Mouse (Mus musculus) retina, embryonic 14.5 days (tissue): ENCODE measurements around the gene Ilkap.

Source experiments
- DNase-seq: peaks from one replicate; pipeline ENCODE4 v3.0.0-alpha.2; 2015; ENCODE audit warnings: low spot score

The Ilkap gene

DNA sequence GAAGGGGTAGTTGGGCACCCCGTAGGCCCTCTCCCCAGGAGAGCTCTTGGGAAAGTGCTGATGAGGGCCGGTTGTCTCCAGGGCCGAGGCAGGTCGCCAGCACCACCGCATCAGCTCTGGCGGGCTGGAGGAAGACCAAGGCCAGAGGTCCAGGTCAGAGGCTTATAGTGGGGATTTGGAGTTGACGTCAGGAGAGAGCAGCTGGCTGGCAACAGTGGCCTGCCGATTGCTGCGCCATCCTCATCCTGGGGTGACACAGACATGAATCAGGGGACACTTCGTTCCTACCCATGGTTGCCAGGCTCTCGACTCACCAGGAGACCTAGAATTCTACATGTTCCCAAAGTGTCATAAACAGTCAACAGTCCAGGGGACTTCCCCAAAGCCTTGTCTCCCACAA is 42.5 kb downstream of the Ilkap start:
- DNase-seq, result no peak

DNA sequence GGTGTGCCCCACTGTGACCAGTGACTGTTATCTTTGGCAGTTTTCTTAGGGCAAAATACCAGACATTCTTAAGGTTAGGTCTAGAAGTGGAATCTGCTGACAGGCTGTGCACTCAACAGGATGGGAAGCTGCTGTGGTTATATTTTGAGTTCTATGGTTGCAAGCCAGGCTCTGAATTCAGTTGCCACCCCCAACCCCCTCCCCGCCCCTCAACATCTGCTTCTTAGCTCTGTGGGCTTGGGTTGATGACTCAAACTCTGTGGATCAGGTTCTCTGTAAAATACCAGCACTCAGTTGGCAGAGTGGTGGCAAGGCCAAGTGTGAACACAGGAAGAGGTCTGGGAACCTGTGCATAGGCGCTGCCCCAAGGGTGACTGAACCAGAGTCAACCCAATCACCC is 46.3 kb downstream of the Ilkap start:
- no peak for DNase-seq

DNA sequence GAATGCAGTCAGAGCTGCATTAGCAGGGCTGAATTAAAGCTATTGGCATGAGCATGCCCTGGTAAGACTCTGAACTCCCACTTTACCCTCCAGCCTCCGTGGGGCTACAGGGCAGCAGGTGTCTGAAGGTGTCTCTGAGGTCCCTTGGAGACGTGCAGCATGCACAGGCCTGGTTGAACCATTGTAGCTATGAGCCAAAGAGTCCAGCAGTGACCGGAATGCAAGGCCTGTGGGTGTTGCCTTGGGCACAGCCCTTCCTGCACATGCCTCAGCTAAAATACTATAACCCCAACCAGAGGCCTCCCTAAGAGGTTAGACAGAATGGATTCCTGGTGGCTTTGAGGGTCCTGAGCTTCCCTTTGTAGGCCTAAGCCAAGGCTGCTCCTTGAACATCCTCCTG is 47.4 kb downstream of the Ilkap start:
- no peak for DNase-seq

DNA sequence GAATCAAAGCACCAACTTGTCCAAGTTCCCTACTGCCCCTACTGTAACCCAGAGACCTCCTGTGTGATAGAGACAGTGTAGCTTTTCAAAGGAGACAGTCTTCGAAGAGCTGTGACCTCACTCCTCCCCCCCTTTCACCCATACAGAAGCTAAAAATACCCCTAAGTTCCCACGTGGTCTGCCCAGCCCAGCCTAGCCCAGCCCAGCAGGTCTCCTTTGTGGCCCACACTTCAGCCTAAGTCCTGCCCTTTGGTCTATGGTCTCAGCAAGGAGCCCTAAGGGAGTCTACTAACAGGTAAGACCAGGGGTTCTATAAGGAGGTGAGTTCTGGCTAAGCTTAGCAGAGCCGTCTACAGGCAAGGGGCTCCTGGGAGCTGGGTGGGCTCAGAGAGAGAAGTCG is 47.8 kb downstream of the Ilkap start, which contains the start of gene Klhl30:
Klhl30 (plus strand) TSS at position 176 of the 400 bp plus-strand sequence.
- no peak for DNase-seq

DNA sequence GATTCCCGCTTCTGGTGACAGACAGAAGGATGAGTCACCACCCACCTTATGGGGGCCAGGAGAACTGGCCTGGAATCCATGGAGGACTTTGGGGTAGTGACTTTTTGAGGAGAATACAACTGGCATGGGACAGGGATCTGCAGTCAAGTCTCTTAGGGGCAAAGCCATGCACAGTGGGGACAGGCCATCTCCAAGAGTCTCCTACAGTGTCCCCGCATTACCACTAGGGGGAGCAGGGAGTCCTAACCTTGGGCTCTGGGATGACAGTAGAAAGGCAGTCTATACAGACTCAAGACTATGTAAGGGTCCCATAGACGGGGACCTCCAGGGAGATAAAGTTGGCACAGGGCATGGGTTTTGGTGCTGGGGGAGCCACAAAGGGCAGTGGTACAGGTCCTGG is 51.7 kb downstream of the Ilkap start:
- peak; percentile 87 for DNase-seq

DNA sequence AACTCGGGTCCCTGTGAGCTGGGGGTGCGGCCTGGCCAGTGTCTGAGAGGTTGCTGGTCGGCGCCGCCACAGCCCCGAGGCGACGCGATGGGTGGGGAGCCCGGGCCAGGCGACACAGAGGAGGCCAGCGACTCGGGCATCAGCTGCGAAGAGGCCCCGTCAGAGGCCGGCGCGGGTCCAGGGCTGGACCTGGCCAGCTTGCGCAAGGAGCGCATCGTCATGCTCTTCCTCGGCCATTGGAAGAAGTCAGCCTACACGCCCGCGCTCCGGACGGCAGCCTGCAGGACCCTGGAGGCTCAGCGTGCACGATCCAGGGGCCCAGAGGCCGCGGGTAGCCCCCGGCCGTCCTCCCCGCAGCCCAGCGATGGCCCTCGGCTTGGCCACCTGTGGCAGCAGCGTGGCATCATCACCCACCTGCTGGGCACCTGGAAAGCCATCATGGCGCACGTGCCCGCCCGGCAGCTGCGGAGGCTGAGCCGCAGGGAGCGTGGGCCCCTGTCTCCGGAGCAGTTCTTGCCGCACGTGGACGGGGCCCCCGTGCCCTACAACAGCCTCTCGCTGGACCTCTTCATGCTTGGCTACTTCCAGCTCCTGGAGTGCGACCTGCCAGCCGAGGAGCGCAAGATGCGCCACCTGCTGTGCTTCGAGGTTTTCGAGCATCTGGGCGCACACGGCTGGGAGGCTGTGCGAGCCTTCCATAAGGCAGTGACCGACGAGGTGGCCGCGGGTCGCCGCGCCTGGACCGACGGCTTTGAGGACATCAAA is 53.5 kb downstream of the Ilkap start:
- DNase-seq, result peak; percentile 40

DNA sequence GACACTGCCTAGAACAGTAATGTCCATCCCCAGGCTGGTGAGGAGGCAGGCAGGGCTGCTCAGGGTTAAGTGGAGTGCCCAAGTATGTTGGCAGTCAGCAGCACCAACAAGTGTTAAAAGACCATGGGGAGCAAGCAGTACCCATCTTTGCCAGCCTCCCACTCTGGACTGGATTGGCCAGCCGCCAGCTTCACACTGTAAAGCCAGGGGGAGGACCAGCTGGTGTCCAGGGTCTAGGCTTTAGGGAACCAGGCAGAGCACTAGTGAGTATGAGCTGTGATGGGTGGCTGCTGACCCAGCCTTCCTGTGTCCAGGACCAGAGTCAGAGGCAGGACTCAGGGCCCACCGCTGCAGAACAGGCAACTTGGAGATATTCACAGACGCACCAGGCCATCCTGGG is 54.6 kb downstream of the Ilkap start:
- DNase-seq, result no peak

DNA sequence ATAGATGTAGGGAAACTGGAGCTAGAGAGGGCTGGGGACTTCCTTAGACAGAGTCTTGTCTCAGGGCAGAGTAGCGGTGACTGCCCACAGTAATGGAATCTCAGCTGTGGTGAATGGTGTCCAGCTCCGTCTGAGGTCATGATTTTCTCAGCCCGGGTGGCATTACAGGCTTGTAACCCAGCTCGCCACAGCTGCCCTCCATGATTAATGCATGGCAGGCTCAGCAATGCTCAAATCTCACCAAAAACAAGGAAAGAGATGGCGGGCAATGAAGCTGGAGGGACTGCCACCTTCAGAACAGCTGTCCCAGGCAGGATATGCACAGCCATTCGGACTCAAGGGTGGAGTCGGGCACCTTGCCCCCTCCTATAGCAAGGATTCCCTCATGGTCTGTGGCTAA is 61.3 kb downstream of the Ilkap start:
- DNase-seq, result no peak

DNA sequence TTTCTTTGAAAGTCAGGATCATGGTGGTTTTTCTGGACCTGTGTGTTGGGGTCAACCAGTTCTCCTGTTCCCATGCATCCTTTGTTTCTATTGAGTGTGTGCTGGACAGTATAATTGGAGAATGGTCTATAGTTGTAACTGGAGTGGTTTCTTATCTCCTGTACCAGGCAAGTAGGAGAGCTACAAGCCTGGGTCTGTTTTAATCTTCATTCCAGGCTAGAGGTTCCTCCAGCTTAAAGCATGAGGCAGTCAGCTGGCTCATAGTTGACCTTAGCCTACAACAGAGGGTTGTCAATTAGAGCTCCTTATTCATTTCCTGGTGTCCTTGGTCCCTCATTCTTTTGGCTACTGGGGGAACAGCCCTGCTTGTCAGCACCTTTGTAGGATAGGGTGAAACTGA is 65.0 kb downstream of the Ilkap start:
- DNase-seq, result no peak

DNA sequence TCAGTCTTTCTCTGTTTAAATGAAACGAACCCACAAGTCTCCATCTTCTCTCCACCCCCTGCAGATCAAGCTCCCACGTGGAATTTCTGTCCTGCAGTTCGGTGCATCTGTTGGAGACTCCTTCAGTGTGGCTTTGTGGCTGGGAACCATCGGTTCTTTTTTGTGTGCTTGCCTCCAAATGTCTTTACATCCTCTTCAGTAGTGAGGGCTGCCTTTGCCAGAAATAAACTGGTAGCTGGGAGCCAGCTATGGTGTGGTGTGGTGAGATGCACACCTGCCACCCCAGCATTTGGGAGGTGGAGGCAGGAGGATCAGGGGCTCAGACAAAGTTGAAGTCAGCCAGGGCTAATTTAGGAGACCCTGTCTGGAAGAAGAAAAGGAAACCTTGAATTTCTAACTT is 66.5 kb downstream of the Ilkap start:
- DNase-seq, result no peak

DNA sequence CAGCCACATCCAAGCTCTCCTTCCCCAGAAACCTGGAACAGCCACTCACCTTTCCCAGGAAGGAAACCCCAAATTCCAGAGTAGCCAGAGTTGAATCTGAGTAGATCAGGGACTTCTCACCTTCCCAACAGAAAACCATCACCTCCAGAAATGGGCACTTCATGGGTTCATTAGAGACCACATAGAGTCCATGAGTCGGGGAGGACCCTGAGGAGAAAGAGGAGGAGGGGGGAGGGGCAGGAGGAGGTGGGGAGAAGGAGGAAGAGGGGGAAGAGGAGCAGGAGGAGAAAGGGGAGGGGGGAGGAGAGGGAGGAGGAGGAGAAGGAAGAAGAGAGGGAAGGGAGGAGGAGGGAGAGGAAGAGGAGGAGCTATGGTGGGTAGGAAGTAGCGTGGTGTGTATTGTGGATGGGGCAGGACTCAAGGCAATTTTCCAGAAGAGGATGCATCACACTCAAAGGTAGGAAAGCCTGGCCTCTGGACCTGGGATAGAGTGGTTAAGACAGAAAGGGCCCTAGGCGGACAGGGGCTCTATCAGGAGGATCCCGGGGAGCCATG is 73.0 kb downstream of the Ilkap start:
- DNase-seq, result no peak

DNA sequence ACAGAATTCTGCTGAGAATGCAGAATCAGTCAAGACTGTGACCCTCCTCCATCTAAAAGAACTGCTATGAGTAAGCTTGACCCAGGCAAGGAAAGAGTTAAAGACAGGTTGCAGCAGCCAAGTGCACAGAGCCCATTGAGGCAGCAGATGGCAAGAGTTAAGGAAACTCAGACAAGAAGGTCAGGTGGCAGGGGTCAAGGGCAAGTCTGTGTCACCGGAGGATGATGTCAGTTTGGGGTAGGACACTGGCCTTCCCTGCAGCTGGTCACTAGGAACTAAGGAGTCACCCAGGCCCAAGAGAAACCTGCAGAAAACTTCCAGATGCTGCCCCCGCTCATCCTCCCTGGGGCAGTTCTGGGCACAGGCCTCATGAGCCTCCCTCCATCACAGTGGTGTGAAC is 74.0 kb downstream of the Ilkap start:
- no peak for DNase-seq
